Mouse (Mus musculus) kidney, postnatal 4 days (tissue): ENCODE measurements at regions not wholly inside any gene's neighbourhood (a gene's known extent, or its start where the extent isn't known, plus 50 kb on each side); places are given as distances from the start of the nearest gene placed in this dataset.

Source experiments
- DNase-seq, 2 experiments: peaks; one replicate each; pipeline ENCODE4 v3.0.0; 2021; ENCODE audit warnings: mixed read lengths in 2 of 2

GRCm38 (mm10) chrX:4899187-4899586 lies 52.7 kb upstream of the Btbd35f27 start:
- peak; percentile 1 to 2 for DNase-seq
